Mouse (Mus musculus): ENCODE results near the gene Serpinb6a.

Gene Serpinb6a

GRCm38 (mm10) chr13:34002058-34003006, at the start of gene Serpinb6a, which contains the start of gene Ripk1:
Gene Serpinb6a, minus strand, starts transcription at chr13:34002794.
Gene Ripk1, plus strand, starts transcription at chr13:34002363.
- no peaks in the 10 kb centered on the region for H3K9me3 ChIP-seq (ENCODE audit: low read length)
- peaks cover 14% of the 10 kb centered on the region for H3K4me1 ChIP-seq (replicated peaks; ENCODE audit: low read depth, low read length)
- H3K27me3 ChIP-seq (ENCODE audit: insufficient read depth, low read length) = no peaks in the 10 kb centered on the region
- TF ChIP-seq NANOG (IDR thresholded peaks at IDR 0.05; ENCODE audit: borderline replicate concordance, low read length) = no peak
- TF ChIP-seq CTCF (conservative IDR thresholded peaks at IDR 0.05; ENCODE audit: low read length) = peak; percentile 27; the same call in 1 of the 2 replicates
- TF ChIP-seq POU5F1 (IDR thresholded peaks at IDR 0.05; ENCODE audit: borderline replicate concordance, low read length) = no peak
- H3K4me3 ChIP-seq (replicated peaks; ENCODE audit: low read length) = peak within 1 kb of the TSS; percentile 99
- H3K36me3 ChIP-seq (ENCODE audit: insufficient read depth, low read length) = no peaks in the 10 kb centered on the region

- no peak overlapping the region for H3K4me3 ChIP-seq (replicated peaks; ENCODE audit: low read length)
Measured at GRCm38 (mm10) chr13:34051692-34052091, 49.1 kb upstream of the Serpinb6a start.

GRCm38 (mm10) chr13:34050479-34050878, 47.9 kb upstream of the Serpinb6a start:
- peaks cover 37% of the 10 kb centered on the region for H3K36me3 ChIP-seq (ENCODE audit: insufficient read depth, low read length)
- no peak for TF ChIP-seq NANOG (IDR thresholded peaks at IDR 0.05; ENCODE audit: borderline replicate concordance, low read length)
- no peak for TF ChIP-seq POU5F1 (IDR thresholded peaks at IDR 0.05; ENCODE audit: borderline replicate concordance, low read length)
- TF ChIP-seq CTCF (conservative IDR thresholded peaks at IDR 0.05; ENCODE audit: low read length) = no peak
- H3K27me3 ChIP-seq (ENCODE audit: insufficient read depth, low read length) = no peaks in the 10 kb centered on the region
- no peak overlapping the region for H3K4me3 ChIP-seq (replicated peaks; ENCODE audit: low read length)
- 0 out of 2 replicates have a peak, but pooled peaks cover 5% of the 10 kb centered on the region for H3K9me3 ChIP-seq (ENCODE audit: low read length)
- peaks cover 16% of the 10 kb centered on the region for H3K4me1 ChIP-seq (replicated peaks; ENCODE audit: low read depth, low read length)

More at GRCm38 (mm10) chr13:34051692-34052091, 49.1 kb upstream of the Serpinb6a start:
- H3K9me3 ChIP-seq (ENCODE audit: low read length) = peaks cover 10% of the 10 kb centered on the region
- H3K36me3 ChIP-seq (ENCODE audit: insufficient read depth, low read length) = peaks cover 41% of the 10 kb centered on the region
- no peaks in the 10 kb centered on the region for H3K27me3 ChIP-seq (ENCODE audit: insufficient read depth, low read length)
- TF ChIP-seq NANOG (IDR thresholded peaks at IDR 0.05; ENCODE audit: borderline replicate concordance, low read length) (no peak), POU5F1 (IDR thresholded peaks at IDR 0.05; ENCODE audit: borderline replicate concordance, low read length) (no peak), CTCF (conservative IDR thresholded peaks at IDR 0.05; ENCODE audit: low read length) (no peak)
- peaks cover 14% of the 10 kb centered on the region for H3K4me1 ChIP-seq (replicated peaks; ENCODE audit: low read depth, low read length)

GRCm38 (mm10) chr13:34047526-34047925, 44.9 kb upstream of the Serpinb6a start:
- TF ChIP-seq CTCF (conservative IDR thresholded peaks at IDR 0.05; ENCODE audit: low read length) (no peak), POU5F1 (IDR thresholded peaks at IDR 0.05; ENCODE audit: borderline replicate concordance, low read length) (no peak), NANOG (IDR thresholded peaks at IDR 0.05; ENCODE audit: borderline replicate concordance, low read length) (no peak)
- H3K9me3 ChIP-seq (ENCODE audit: low read length) = peaks cover 10% of the 10 kb centered on the region; the same call in 1 of the 2 replicates
- H3K27me3 ChIP-seq (ENCODE audit: insufficient read depth, low read length) = no peaks in the 10 kb centered on the region
- peaks cover 32% of the 10 kb centered on the region for H3K36me3 ChIP-seq (ENCODE audit: insufficient read depth, low read length)
- H3K4me3 ChIP-seq (replicated peaks; ENCODE audit: low read length) = no peak overlapping the region
- peaks cover 28% of the 10 kb centered on the region for H3K4me1 ChIP-seq (replicated peaks; ENCODE audit: low read depth, low read length)

GRCm38 (mm10) chr13:34046421-34047012, 43.9 kb upstream of the Serpinb6a start:
- Histone ChIP-seq H3K4me3 (replicated peaks; ENCODE audit: low read length) (no peak overlapping the region), H3K9me3 (ENCODE audit: low read length) (peaks cover 10% of the 10 kb centered on the region; the same call in 1 of the 2 replicates), H3K27me3 (ENCODE audit: insufficient read depth, low read length) (no peaks in the 10 kb centered on the region), H3K36me3 (ENCODE audit: insufficient read depth, low read length) (peaks cover 32% of the 10 kb centered on the region), H3K4me1 (replicated peaks; ENCODE audit: low read depth, low read length) (peaks cover 37% of the 10 kb centered on the region)
- TF ChIP-seq POU5F1 (IDR thresholded peaks at IDR 0.05; ENCODE audit: borderline replicate concordance, low read length) = no peak
- TF ChIP-seq CTCF (conservative IDR thresholded peaks at IDR 0.05; ENCODE audit: low read length) = peak; percentile 88

GRCm38 (mm10) chr13:34045511-34046249, 43.1 kb upstream of the Serpinb6a start:
- Histone ChIP-seq H3K9me3 (ENCODE audit: low read length) (peaks cover 10% of the 10 kb centered on the region; the same call in 1 of the 2 replicates), H3K27me3 (ENCODE audit: insufficient read depth, low read length) (no peaks in the 10 kb centered on the region), H3K4me3 (replicated peaks; ENCODE audit: low read length) (no peak overlapping the region), H3K36me3 (ENCODE audit: insufficient read depth, low read length) (peaks cover 25% of the 10 kb centered on the region), H3K4me1 (replicated peaks; ENCODE audit: low read depth, low read length) (peaks cover 37% of the 10 kb centered on the region)
- TF ChIP-seq POU5F1 (IDR thresholded peaks at IDR 0.05; ENCODE audit: borderline replicate concordance, low read length) (no peak), NANOG (IDR thresholded peaks at IDR 0.05; ENCODE audit: borderline replicate concordance, low read length) (no peak), CTCF (conservative IDR thresholded peaks at IDR 0.05; ENCODE audit: low read length) (no peak)

GRCm38 (mm10) chr13:34043716-34044393, 41.3 kb upstream of the Serpinb6a start:
- Histone ChIP-seq H3K4me1 (replicated peaks; ENCODE audit: low read depth, low read length) (peaks cover 45% of the 10 kb centered on the region), H3K9me3 (ENCODE audit: low read length) (peaks cover 10% of the 10 kb centered on the region; the same call in 1 of the 2 replicates), H3K36me3 (ENCODE audit: insufficient read depth, low read length) (peaks cover 27% of the 10 kb centered on the region), H3K4me3 (replicated peaks; ENCODE audit: low read length) (no peak overlapping the region), H3K27me3 (ENCODE audit: insufficient read depth, low read length) (no peaks in the 10 kb centered on the region)
- TF ChIP-seq NANOG (IDR thresholded peaks at IDR 0.05; ENCODE audit: borderline replicate concordance, low read length) (no peak), POU5F1 (IDR thresholded peaks at IDR 0.05; ENCODE audit: borderline replicate concordance, low read length) (no peak), CTCF (conservative IDR thresholded peaks at IDR 0.05; ENCODE audit: low read length) (no peak)
